Mouse (Mus musculus) layer of hippocampus, postnatal 25 days (tissue): ENCODE data around the gene Nrf1. TPM values are rescaled to one million over a fixed set of nuclear protein-coding genes. Genes with fewer than 3 reads are reported as not detected.

Experiments
- DNase-seq, 2 experiments: peaks; one replicate each; pipeline ENCODE4 v3.0.0; 2022; ENCODE audit warnings: mixed read lengths in 2 of 2, low spot score in 1 of 2; ENCODE audit errors: extremely low spot score in 1 of 2
- total RNA-seq, 2 experiments: library from RNA; stranded (reverse); gene quantifications; 2 replicates each; pipeline ENCODE4 v1.2.3; 2021

Gene Nrf1
- 10 to 100 TPM; 19.7 to 23.4 TPM for total RNA-seq

- peak; percentile 89 to 94 for DNase-seq
Observed at GRCm38 (mm10) chr6:30047271-30048162, at the start of gene Nrf1. Nrf1 (plus strand) TSS chr6:30047988.

- DNase-seq = no peak
Observed at GRCm38 (mm10) chr6:29998140-29998539, 49.6 kb upstream of the Nrf1 start.

- DNase-seq = no peak
Observed at GRCm38 (mm10) chr6:29998771-29999170, 49.0 kb upstream of the Nrf1 start.

- no peak for DNase-seq
Observed at GRCm38 (mm10) chr6:30002628-30003027, 45.2 kb upstream of the Nrf1 start.

GRCm38 (mm10) chr6:30005851-30006250, 41.9 kb upstream of the Nrf1 start:
- DNase-seq = no peak

GRCm38 (mm10) chr6:30009204-30009603, 38.6 kb upstream of the Nrf1 start:
- DNase-seq = no peak

GRCm38 (mm10) chr6:30013520-30013919, 34.3 kb upstream of the Nrf1 start:
- no peak for DNase-seq

- DNase-seq = no peak
Observed at GRCm38 (mm10) chr6:30014187-30014864, 33.5 kb upstream of the Nrf1 start.

- no peak for DNase-seq
Observed at GRCm38 (mm10) chr6:30021241-30021640, 26.5 kb upstream of the Nrf1 start.

- no peak for DNase-seq
Observed at GRCm38 (mm10) chr6:30021656-30022055, 26.1 kb upstream of the Nrf1 start.

GRCm38 (mm10) chr6:30026799-30027198, 21.0 kb upstream of the Nrf1 start:
- no peak for DNase-seq

GRCm38 (mm10) chr6:30028358-30028757, 19.4 kb upstream of the Nrf1 start:
- no peak for DNase-seq

- no peak for DNase-seq
Observed at GRCm38 (mm10) chr6:30035112-30035511, 12.7 kb upstream of the Nrf1 start.

GRCm38 (mm10) chr6:30041498-30041897, 6.3 kb upstream of the Nrf1 start:
- DNase-seq = no peak

- no peak for DNase-seq
Observed at GRCm38 (mm10) chr6:30042483-30042882, 5.3 kb upstream of the Nrf1 start.

GRCm38 (mm10) chr6:30048163-30048500, 344 bp downstream of the Nrf1 start:
- DNase-seq = no peak

GRCm38 (mm10) chr6:30048501-30049353, 939 bp downstream of the Nrf1 start:
- peak; percentile 49 to 55 for DNase-seq

- no peak for DNase-seq
Observed at GRCm38 (mm10) chr6:30053116-30053515, 5.3 kb downstream of the Nrf1 start.

- DNase-seq = no peak
Observed at GRCm38 (mm10) chr6:30062544-30062943, 14.8 kb downstream of the Nrf1 start.

GRCm38 (mm10) chr6:30065369-30065768, 17.6 kb downstream of the Nrf1 start:
- no peak for DNase-seq

- no peak for DNase-seq
Observed at GRCm38 (mm10) chr6:30066746-30067145, 19.0 kb downstream of the Nrf1 start.
